Mouse (Mus musculus): ENCODE data around the gene H6pd. TPM values are rescaled to one million over a fixed set of nuclear protein-coding genes. Genes with fewer than 3 reads are reported as not detected.

H6pd gene
- polyA plus RNA-seq, 1 experiment, result 21.8 TPM

GRCm38 (mm10) chr4:150030449-150031233 lies 21.8 kb upstream of the H6pd start:
- Histone ChIP-seq H3K27me3 (ENCODE audit: control insufficient read depth, insufficient read depth, insufficient read length) (peaks cover 47% of the 10 kb centered on the region), H3K79me2 (ENCODE audit: control insufficient read depth, insufficient read depth) (no peaks in the 10 kb centered on the region), H3ac (ENCODE audit: control insufficient read depth, insufficient read length) (no peak overlapping the region), H3K36me3 (ENCODE audit: control insufficient read depth, insufficient read depth) (no peaks in the 10 kb centered on the region), H3K4me3 (peak overlapping the region; percentile 19), H3K4me2 (ENCODE audit: low read depth) (peak overlapping the region; percentile 94)
- no peak for TF ChIP-seq POLR2A (IDR thresholded peaks at IDR 0.05; ENCODE audit: insufficient read length, low read depth)
- no peak for TF ChIP-seq SRF (IDR thresholded peaks at IDR 0.05; ENCODE audit: control insufficient read depth, insufficient read length, low read depth)
- no peak for TF ChIP-seq MYOD1 (IDR thresholded peaks at IDR 0.05; ENCODE audit: control insufficient read depth in 1 of 3, insufficient read length in 2 of 3, low read depth in 2 of 3)
- no peak for TF ChIP-seq REST (IDR thresholded peaks at IDR 0.05; ENCODE audit: insufficient read depth, insufficient read length)
- TF ChIP-seq CEBPB (IDR thresholded peaks at IDR 0.05; ENCODE audit: insufficient read depth, poor library complexity, severe bottlenecking), result no peak
- TF ChIP-seq E2F4 (IDR thresholded peaks at IDR 0.05; ENCODE audit: insufficient read depth), result no peak
- TF ChIP-seq TCF3 (IDR thresholded peaks at IDR 0.05; ENCODE audit: insufficient read length, low read depth), result no peak
- TF ChIP-seq TCF12 (IDR thresholded peaks at IDR 0.05; ENCODE audit: insufficient read depth, poor library complexity, severe bottlenecking), result no peak
- TF ChIP-seq USF1 (IDR thresholded peaks at IDR 0.05; ENCODE audit: low read depth), result no peak

- Histone ChIP-seq H3K4me3 (peak overlapping the region; percentile 19), H3K4me2 (ENCODE audit: low read depth) (peak overlapping the region; percentile 94), H3ac (ENCODE audit: control insufficient read depth, insufficient read length) (no peak overlapping the region), H3K36me3 (ENCODE audit: control insufficient read depth, insufficient read depth) (no peaks in the 10 kb centered on the region), H3K79me2 (ENCODE audit: control insufficient read depth, insufficient read depth) (no peaks in the 10 kb centered on the region), H3K27me3 (ENCODE audit: control insufficient read depth, insufficient read depth, insufficient read length) (peaks cover 47% of the 10 kb centered on the region)
- TF ChIP-seq POLR2A (IDR thresholded peaks at IDR 0.05; ENCODE audit: insufficient read length, low read depth), result no peak
- no peak for TF ChIP-seq REST (IDR thresholded peaks at IDR 0.05; ENCODE audit: insufficient read depth, insufficient read length)
- TF ChIP-seq E2F4 (IDR thresholded peaks at IDR 0.05; ENCODE audit: insufficient read depth), result no peak
- TF ChIP-seq SRF (IDR thresholded peaks at IDR 0.05; ENCODE audit: control insufficient read depth, insufficient read length, low read depth), result no peak
- TF ChIP-seq MYOG (IDR thresholded peaks at IDR 0.05; ENCODE audit: control insufficient read depth in 1 of 3, insufficient read depth in 1 of 3, insufficient read length in 2 of 3, low read depth in 2 of 3), result no peak
- TF ChIP-seq TCF3 (IDR thresholded peaks at IDR 0.05; ENCODE audit: insufficient read length, low read depth), result no peak
- TF ChIP-seq TCF12 (IDR thresholded peaks at IDR 0.05; ENCODE audit: insufficient read depth, poor library complexity, severe bottlenecking), result no peak
- TF ChIP-seq CEBPB (IDR thresholded peaks at IDR 0.05; ENCODE audit: insufficient read depth, poor library complexity, severe bottlenecking), result no peak
- no peak for TF ChIP-seq MAX (IDR thresholded peaks at IDR 0.05; ENCODE audit: low read depth)
- no peak for TF ChIP-seq MYOD1 (IDR thresholded peaks at IDR 0.05; ENCODE audit: control insufficient read depth in 1 of 3, insufficient read length in 2 of 3, low read depth in 2 of 3)
- TF ChIP-seq USF1 (IDR thresholded peaks at IDR 0.05; ENCODE audit: low read depth), result no peak
- no peak for TF ChIP-seq POLR2AphosphoS2 (IDR thresholded peaks at IDR 0.05; ENCODE audit: insufficient read length, low read depth)
Measured at GRCm38 (mm10) chr4:150029885-150030284, 21.1 kb upstream of the H6pd start.

DNA sequence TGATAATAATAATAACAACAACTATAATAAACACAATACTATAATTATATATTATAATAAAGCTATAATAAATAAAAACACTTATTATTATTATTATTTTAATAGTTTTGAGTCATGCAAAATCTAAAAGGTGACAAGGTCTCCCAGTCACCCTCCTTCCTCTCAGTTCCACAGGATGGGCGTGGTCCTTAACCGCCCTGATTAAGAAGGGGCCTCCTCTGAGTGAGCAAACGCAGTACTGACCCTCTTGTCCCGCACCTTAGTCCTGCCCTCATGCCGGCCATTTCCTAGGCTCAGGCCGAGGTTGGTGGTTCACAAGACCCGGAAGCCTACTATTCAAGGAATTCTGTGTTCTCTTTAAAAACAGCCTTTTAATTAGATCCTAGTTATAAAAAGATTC lies 14.7 kb upstream of the H6pd start:
- no peaks in the 10 kb centered on the region for H3K79me2 ChIP-seq (ENCODE audit: control insufficient read depth, insufficient read depth)
- H3ac ChIP-seq (ENCODE audit: control insufficient read depth, insufficient read length), result no peak overlapping the region
- no peak for TF ChIP-seq E2F4 (IDR thresholded peaks at IDR 0.05; ENCODE audit: insufficient read depth)
- no peak for TF ChIP-seq MAX (IDR thresholded peaks at IDR 0.05; ENCODE audit: low read depth)
- TF ChIP-seq TCF3 (IDR thresholded peaks at IDR 0.05; ENCODE audit: insufficient read length, low read depth), result no peak
- no peak for TF ChIP-seq USF1 (IDR thresholded peaks at IDR 0.05; ENCODE audit: low read depth)
- no peak for TF ChIP-seq TCF12 (IDR thresholded peaks at IDR 0.05; ENCODE audit: insufficient read depth, poor library complexity, severe bottlenecking)
- TF ChIP-seq REST (IDR thresholded peaks at IDR 0.05; ENCODE audit: insufficient read depth, insufficient read length), result no peak
- no peak overlapping the region for H3K4me2 ChIP-seq (ENCODE audit: low read depth)
- peaks cover 11% of the 10 kb centered on the region for H3K27me3 ChIP-seq (ENCODE audit: control insufficient read depth, insufficient read depth, insufficient read length)
- H3K36me3 ChIP-seq (ENCODE audit: control insufficient read depth, insufficient read depth), result no peaks in the 10 kb centered on the region
- H3K4me3 ChIP-seq, result no peak overlapping the region

DNA sequence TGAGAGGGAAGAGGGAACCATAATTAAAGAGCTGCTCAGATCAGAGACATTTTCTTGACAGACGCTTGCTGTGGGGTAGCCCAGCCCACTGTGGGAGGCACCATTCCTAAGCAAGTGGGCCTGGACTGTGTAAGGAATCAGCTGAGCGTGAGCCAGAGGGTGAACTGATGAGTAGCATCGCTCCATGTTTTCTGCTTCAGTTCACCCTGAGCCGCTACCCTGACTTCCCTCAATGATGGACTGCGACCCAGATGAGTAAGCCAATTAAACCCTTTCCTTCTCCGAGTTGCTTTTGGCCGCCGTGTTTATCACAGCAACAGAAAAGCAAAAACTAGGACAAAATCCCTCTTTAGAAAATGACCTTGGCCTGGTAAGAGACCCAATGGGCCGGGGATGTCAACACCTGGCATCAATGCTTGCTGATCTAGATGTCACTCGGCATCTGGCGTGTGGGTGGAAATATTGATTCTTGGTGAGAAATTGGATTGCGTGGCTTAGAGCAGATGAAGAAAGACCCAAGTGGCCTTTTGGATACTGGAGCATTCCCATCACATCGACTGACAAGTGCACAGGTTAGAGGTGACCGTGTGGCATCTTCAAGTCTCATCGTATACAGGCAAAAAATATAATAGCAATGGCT lies 11.0 kb upstream of the H6pd start:
- TF ChIP-seq MAX (IDR thresholded peaks at IDR 0.05; ENCODE audit: low read depth), result no peak
- no peak for TF ChIP-seq REST (IDR thresholded peaks at IDR 0.05; ENCODE audit: insufficient read depth, insufficient read length)
- no peak for TF ChIP-seq MYOD1 (IDR thresholded peaks at IDR 0.05; ENCODE audit: control insufficient read depth in 1 of 3, insufficient read length in 2 of 3, low read depth in 2 of 3)
- TF ChIP-seq MYOG (IDR thresholded peaks at IDR 0.05; ENCODE audit: control insufficient read depth in 1 of 3, insufficient read depth in 1 of 3, insufficient read length in 2 of 3, low read depth in 2 of 3), result no peak
- TF ChIP-seq SRF (IDR thresholded peaks at IDR 0.05; ENCODE audit: control insufficient read depth, insufficient read length, low read depth), result no peak
- TF ChIP-seq TCF3 (IDR thresholded peaks at IDR 0.05; ENCODE audit: insufficient read length, low read depth), result no peak
- no peak for TF ChIP-seq TCF12 (IDR thresholded peaks at IDR 0.05; ENCODE audit: insufficient read depth, poor library complexity, severe bottlenecking)
- TF ChIP-seq E2F4 (IDR thresholded peaks at IDR 0.05; ENCODE audit: insufficient read depth), result no peak
- TF ChIP-seq POLR2A (IDR thresholded peaks at IDR 0.05; ENCODE audit: insufficient read length, low read depth), result no peak

More for the DNA sequence above, 11.0 kb upstream of the H6pd start:
- H3K79me2 ChIP-seq (ENCODE audit: control insufficient read depth, insufficient read depth), result no peaks in the 10 kb centered on the region
- H3ac ChIP-seq (ENCODE audit: control insufficient read depth, insufficient read length), result no peak overlapping the region
- H3K4me2 ChIP-seq (ENCODE audit: low read depth), result no peak overlapping the region
- H3K27me3 ChIP-seq (ENCODE audit: control insufficient read depth, insufficient read depth, insufficient read length), result no peaks in the 10 kb centered on the region
- H3K4me3 ChIP-seq, result no peak overlapping the region
- H3K36me3 ChIP-seq (ENCODE audit: control insufficient read depth, insufficient read depth), result no peaks in the 10 kb centered on the region

Measured in myocyte (in vitro differentiated cells).